Mouse (Mus musculus): ENCODE data around the gene Tmem132c. TPM values are rescaled to one million over a fixed set of nuclear protein-coding genes. Genes with fewer than 3 reads are reported as not detected.

Gene Tmem132c
- polyA plus RNA-seq, 1 experiment, result 0.04 TPM

- 0 out of 2 replicates have a peak, but pooled peaks cover 2% of the 10 kb centered on the region for H3K4me1 ChIP-seq (ENCODE audit: control insufficient read depth, insufficient read depth, insufficient read length, low read length)
- no peaks in the 10 kb centered on the region for H3K27me3 ChIP-seq (ENCODE audit: control insufficient read depth, insufficient read depth, low read length)
- 43% methylated on average over 13 of the region's 13 CpGs for WGBS
- H3K27ac ChIP-seq (ENCODE audit: insufficient read depth, low read depth, low read length), result no peak overlapping the region
- no peak overlapping the region for H3K4me3 ChIP-seq (ENCODE audit: low read depth, low read length)
- no peak for TF ChIP-seq POLR2A (IDR thresholded peaks at IDR 0.05; ENCODE audit: low read depth, low read length)
- no peak for TF ChIP-seq CTCF (IDR thresholded peaks at IDR 0.05; ENCODE audit: extremely low read depth, insufficient read length, insufficient replicate concordance, low read depth, low read length)
- H3K36me3 ChIP-seq (ENCODE audit: control insufficient read depth, insufficient read depth, low read length), result no peaks in the 10 kb centered on the region
Observed at GRCm38 (mm10) chr5:127484813-127485486, 243.3 kb downstream of the Tmem132c start.

- Histone ChIP-seq H3K27ac (ENCODE audit: insufficient read depth, low read depth, low read length) (no peak overlapping the region), H3K4me3 (ENCODE audit: low read depth, low read length) (no peak overlapping the region), H3K27me3 (ENCODE audit: control insufficient read depth, insufficient read depth, low read length) (no peaks in the 10 kb centered on the region), H3K36me3 (ENCODE audit: control insufficient read depth, insufficient read depth, low read length) (no peaks in the 10 kb centered on the region), H3K4me1 (ENCODE audit: control insufficient read depth, insufficient read depth, insufficient read length, low read length) (0 out of 2 replicates have a peak, but pooled peaks cover 2% of the 10 kb centered on the region)
- TF ChIP-seq POLR2A (IDR thresholded peaks at IDR 0.05; ENCODE audit: low read depth, low read length) (no peak), CTCF (IDR thresholded peaks at IDR 0.05; ENCODE audit: extremely low read depth, insufficient read length, insufficient replicate concordance, low read depth, low read length) (no peak)
- 76% methylated on average over 6 of the region's 6 CpGs for WGBS
Observed at GRCm38 (mm10) chr5:127487190-127487589, 245.6 kb downstream of the Tmem132c start.

- Histone ChIP-seq H3K4me3 (ENCODE audit: low read depth, low read length) (no peak overlapping the region), H3K36me3 (ENCODE audit: control insufficient read depth, insufficient read depth, low read length) (no peaks in the 10 kb centered on the region), H3K27ac (ENCODE audit: insufficient read depth, low read depth, low read length) (no peak overlapping the region), H3K27me3 (ENCODE audit: control insufficient read depth, insufficient read depth, low read length) (no peaks in the 10 kb centered on the region), H3K4me1 (ENCODE audit: control insufficient read depth, insufficient read depth, insufficient read length, low read length) (0 out of 2 replicates have a peak, but pooled peaks cover 2% of the 10 kb centered on the region)
- TF ChIP-seq CTCF (IDR thresholded peaks at IDR 0.05; ENCODE audit: extremely low read depth, insufficient read length, insufficient replicate concordance, low read depth, low read length), result no peak
- TF ChIP-seq POLR2A (IDR thresholded peaks at IDR 0.05; ENCODE audit: low read depth, low read length), result no peak
- WGBS, result 79% methylated on average over 13 of the region's 13 CpGs
Observed at GRCm38 (mm10) chr5:127488666-127489065, 247.1 kb downstream of the Tmem132c start.

- TF ChIP-seq POLR2A (IDR thresholded peaks at IDR 0.05; ENCODE audit: low read depth, low read length), result no peak
- WGBS, result 80% methylated on average over 3 of the region's 3 CpGs
- Histone ChIP-seq H3K4me1 (ENCODE audit: control insufficient read depth, insufficient read depth, insufficient read length, low read length) (no peaks in the 10 kb centered on the region), H3K27me3 (ENCODE audit: control insufficient read depth, insufficient read depth, low read length) (no peaks in the 10 kb centered on the region), H3K36me3 (ENCODE audit: control insufficient read depth, insufficient read depth, low read length) (no peaks in the 10 kb centered on the region), H3K27ac (ENCODE audit: insufficient read depth, low read depth, low read length) (no peak overlapping the region), H3K4me3 (ENCODE audit: low read depth, low read length) (no peak overlapping the region)
Observed at GRCm38 (mm10) chr5:127491724-127492123, 250.1 kb downstream of the Tmem132c start.

- Histone ChIP-seq H3K36me3 (ENCODE audit: control insufficient read depth, insufficient read depth, low read length) (no peaks in the 10 kb centered on the region), H3K4me3 (ENCODE audit: low read depth, low read length) (no peak overlapping the region), H3K4me1 (ENCODE audit: control insufficient read depth, insufficient read depth, insufficient read length, low read length) (no peaks in the 10 kb centered on the region), H3K27me3 (ENCODE audit: control insufficient read depth, insufficient read depth, low read length) (no peaks in the 10 kb centered on the region), H3K27ac (ENCODE audit: insufficient read depth, low read depth, low read length) (no peak overlapping the region)
- TF ChIP-seq CTCF (IDR thresholded peaks at IDR 0.05; ENCODE audit: extremely low read depth, insufficient read length, insufficient replicate concordance, low read depth, low read length) (no peak), POLR2A (IDR thresholded peaks at IDR 0.05; ENCODE audit: low read depth, low read length) (no peak)
- 54% methylated on average over 7 of the region's 7 CpGs for WGBS
Observed at GRCm38 (mm10) chr5:127496895-127497294, 255.3 kb downstream of the Tmem132c start.

GRCm38 (mm10) chr5:127499151-127499827 is 257.7 kb downstream of the Tmem132c start:
- 76% methylated on average over 12 of the region's 12 CpGs for WGBS
- Histone ChIP-seq H3K27ac (ENCODE audit: insufficient read depth, low read depth, low read length) (no peak overlapping the region), H3K36me3 (ENCODE audit: control insufficient read depth, insufficient read depth, low read length) (no peaks in the 10 kb centered on the region), H3K4me1 (ENCODE audit: control insufficient read depth, insufficient read depth, insufficient read length, low read length) (no peaks in the 10 kb centered on the region), H3K4me3 (ENCODE audit: low read depth, low read length) (no peak overlapping the region), H3K27me3 (ENCODE audit: control insufficient read depth, insufficient read depth, low read length) (no peaks in the 10 kb centered on the region)
- TF ChIP-seq POLR2A (IDR thresholded peaks at IDR 0.05; ENCODE audit: low read depth, low read length), result no peak
- TF ChIP-seq CTCF (IDR thresholded peaks at IDR 0.05; ENCODE audit: extremely low read depth, insufficient read length, insufficient replicate concordance, low read depth, low read length), result no peak

GRCm38 (mm10) chr5:127502838-127503237 is 261.2 kb downstream of the Tmem132c start:
- Histone ChIP-seq H3K36me3 (ENCODE audit: control insufficient read depth, insufficient read depth, low read length) (no peaks in the 10 kb centered on the region), H3K27me3 (ENCODE audit: control insufficient read depth, insufficient read depth, low read length) (no peaks in the 10 kb centered on the region)
- 19% methylated on average over 7 of the region's 7 CpGs for WGBS

More at GRCm38 (mm10) chr5:127502838-127503237, 261.2 kb downstream of the Tmem132c start:
- TF ChIP-seq POLR2A (IDR thresholded peaks at IDR 0.05; ENCODE audit: low read depth, low read length), result no peak
- TF ChIP-seq CTCF (IDR thresholded peaks at IDR 0.05; ENCODE audit: extremely low read depth, insufficient read length, insufficient replicate concordance, low read depth, low read length), result no peak
- H3K4me1 ChIP-seq (ENCODE audit: control insufficient read depth, insufficient read depth, insufficient read length, low read length), result no peaks in the 10 kb centered on the region
- no peak overlapping the region for H3K27ac ChIP-seq (ENCODE audit: insufficient read depth, low read depth, low read length)
- H3K4me3 ChIP-seq (ENCODE audit: low read depth, low read length), result no peak overlapping the region

Measured in small intestine, adult 2 months (tissue).